Mouse (Mus musculus) mature B cell (primary cell): ENCODE data around the gene Hoxd9.

Experiments used
- in situ Hi-C: fragments of 300-500 bp; cut with MboI; formaldehyde crosslinking; loops from 2 replicates; pipeline ENCODE4 v1.14.3; 2019

Hoxd9 gene

DNA sequence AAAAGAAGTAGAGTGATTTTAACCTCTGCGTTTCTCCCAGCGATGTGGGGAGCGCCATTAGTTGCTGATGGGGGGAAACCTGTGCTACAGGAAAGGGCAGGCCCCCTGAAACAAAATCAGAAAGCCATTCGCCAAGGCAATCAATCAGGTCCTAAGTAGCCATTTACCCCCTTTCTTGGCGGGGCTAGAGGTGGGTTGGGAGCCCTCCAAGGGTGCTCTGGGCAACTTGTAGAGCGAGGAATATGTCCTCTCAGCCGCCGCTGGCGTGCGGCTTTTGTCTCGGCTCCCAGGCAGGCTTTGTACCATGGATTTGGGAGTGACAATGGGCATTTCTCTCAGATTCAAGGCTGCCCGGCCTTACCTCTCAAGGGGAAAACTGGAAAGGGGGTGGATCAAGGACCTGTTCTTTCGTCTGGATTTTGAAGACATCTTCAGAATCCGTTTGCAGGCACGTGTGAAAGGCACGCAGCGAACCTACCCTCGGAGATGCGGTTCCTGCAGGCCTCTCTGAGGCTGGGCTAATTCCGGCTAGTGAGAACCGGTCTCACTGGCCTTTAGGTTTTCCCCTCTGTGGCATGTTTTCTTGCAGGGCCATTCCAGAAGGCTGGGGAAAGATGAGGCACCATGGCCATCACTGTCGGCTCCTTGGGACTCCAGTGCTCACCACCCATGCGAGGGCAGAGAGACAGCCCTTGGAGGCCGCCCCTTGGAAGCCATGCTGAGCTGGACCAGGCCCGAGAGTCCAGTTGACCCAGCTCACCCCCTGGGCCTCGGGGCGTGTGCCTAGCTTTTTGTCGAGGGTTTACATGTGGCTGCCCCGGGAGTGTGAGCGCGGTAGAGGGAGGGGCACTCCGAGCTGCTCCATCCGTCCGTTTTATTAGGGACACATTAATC is 838 bp upstream of the Hoxd9 start:
- in situ Hi-C loops: no loop called here

DNA sequence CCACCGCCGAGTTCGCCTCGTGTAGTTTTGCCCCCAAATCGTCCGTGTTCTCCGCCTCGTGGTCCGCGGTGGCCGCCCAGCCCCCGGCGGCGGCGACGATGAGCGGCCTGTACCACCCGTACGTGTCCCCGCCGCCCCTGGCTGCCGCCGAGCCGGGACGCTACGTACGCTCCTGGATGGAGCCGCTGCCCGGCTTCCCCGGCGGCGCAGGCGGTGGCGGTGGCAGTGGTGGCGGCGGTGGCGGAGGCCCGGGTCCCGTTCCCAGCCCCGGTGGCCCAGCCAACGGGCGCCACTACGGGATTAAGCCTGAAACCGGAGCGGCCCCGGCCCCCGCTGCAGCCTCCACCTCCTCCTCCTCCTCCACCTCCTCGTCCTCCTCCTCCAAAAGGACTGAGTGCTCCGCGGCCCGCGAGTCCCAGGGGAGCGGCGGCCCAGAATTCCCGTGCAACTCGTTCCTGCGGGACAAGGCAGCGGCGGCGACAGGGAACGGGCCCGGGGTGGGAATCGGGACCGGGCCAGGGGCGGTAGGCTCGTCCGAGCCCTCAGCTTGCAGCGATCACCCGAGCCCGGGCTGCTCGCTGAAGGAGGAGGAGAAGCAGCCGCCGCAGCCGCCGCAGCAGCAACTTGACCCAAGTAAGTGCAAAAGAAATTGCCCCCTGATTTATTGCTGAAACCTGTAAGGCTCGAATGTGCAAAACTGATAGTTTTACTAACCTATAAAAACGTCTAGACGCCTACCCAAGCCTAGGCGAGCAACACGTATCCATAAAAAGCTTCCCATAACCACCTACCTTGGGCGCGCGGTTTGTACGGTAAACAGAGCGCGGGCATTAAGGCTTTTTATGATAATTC is 900 bp downstream of the Hoxd9 start:
- in situ Hi-C loops: no loop called here

DNA sequence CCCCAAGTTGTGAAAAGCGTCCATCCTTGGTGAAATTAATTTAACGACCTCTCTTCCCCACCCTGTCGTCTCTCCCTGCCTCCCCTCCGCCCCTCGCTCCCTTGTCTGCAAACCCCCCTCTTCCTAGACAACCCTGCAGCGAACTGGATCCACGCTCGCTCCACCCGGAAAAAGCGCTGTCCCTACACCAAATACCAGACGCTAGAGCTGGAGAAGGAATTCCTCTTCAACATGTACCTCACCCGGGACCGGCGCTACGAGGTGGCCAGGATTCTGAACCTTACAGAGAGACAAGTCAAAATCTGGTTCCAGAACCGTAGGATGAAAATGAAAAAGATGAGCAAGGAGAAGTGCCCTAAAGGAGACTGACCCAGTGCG is 1.5 kb downstream of the Hoxd9 start:
- in situ Hi-C loops: no loop called here

DNA sequence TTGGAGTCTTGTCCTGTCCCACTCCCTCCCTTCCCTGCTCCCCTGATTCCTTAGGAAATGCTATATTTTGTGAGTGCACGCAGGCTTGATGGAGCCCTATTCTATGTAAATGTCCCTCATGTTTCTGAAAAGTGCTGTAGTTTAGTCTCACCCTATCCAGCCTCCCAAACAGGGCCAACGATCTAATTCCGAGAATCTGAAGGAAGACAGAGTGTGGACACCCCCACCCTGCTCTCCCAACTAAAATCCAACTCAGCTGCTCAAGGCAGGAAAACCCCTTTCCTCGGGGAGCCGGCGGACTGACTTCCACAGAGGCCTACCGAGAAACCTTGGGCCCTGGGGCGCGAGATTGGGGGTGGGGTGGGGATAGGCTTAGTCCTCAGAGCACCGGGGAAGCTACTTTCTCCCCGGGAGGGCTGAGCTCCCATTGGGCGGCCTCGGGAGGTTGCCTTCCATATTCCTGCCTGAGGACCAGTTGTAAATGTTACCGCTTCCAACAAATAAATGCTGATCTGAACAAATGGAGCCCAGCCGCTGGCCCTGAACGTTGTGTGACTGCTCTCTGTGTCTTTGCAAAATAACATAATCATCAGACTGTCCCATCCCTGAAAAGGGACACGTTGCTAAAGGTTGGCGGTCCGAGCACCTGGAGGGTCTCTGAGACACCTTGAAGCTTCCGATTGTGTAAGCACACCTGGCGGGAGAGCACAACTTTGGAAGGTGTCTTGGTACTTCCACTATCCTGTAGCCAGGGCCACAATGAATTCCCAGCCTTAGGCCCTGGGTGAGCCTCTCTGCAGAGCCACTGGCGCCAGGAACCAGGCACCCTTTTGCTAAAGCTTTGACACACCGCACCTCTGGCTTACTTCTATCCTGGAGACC is 2.4 kb downstream of the Hoxd9 start:
- in situ Hi-C loops: loop anchor here (25.0 kb wide), 1 partner anchor 887 kb away; no protein-coding TSS in a partner anchor

- in situ Hi-C loops: loop anchor here (25.0 kb wide), 1 partner anchor 887 kb away; no protein-coding TSS in a partner anchor
Measured at GRCm38 (mm10) chr2:74700546-74701112, 3.1 kb downstream of the Hoxd9 start.

DNA sequence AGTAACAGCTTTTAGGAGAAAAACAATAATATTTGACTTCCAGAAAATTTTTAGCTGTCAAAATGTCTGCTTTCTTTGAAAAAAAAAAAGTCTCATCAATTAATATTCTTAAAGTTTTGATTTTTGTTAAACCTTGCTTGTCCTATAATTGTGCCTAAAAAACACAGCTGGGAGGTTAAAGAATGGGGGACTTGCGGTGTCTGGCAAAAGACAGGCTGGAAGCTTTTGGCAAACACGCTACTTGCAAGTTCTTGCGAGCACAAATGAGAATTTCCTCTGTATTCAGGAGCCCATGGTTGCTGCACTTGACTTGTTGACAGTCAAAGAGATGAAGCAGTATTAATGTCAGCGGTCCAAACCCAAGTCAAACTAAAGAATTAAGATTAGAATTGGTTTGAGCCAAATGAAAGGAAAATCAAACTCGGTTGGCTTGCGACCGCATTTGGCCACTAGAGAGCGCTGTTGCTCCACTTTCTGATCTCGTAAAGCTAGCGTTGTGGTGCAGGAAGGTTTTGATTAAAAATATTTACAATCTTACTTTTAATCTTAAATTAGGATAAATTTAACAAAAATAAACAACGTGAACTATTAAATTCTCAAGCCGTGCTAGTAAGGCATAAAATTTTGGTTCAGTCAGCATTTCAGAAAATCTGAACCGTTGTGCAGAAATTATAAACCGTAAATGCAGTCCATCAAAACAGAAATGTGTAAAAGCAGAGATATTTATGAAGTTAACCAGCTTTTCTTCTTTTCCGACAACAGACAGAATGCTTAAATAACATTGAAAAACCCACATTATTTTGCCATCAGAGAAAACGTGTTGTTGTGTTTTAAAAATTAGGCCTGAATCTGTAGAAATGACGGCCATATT is 4.7 kb downstream of the Hoxd9 start:
- in situ Hi-C loops: loop anchor here (25.0 kb wide), 1 partner anchor 885 kb away; no protein-coding TSS in a partner anchor

DNA sequence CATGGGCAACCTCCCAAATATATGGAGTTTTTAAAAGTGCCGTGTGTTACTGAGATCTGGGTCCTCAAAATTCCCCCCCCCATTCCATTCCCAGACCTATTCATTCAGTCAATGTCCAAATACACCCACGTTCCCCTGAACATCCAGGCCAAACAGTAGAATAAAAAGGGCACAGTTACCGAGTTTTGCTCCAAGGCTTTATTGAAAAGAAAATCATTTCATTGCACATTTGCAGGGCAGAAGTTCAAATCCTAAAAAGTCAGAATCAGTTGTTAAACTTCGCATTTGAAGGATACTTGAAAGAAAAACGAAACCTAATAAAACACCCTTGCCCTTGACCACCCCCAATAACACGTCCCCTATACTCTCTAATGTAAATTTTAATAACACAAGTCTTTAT is 5.3 kb downstream of the Hoxd9 start:
- in situ Hi-C loops: loop anchor here (25.0 kb wide), 1 partner anchor 884 kb away; no protein-coding TSS in a partner anchor

GRCm38 (mm10) chr2:74703317-74703716 is 5.8 kb downstream of the Hoxd9 start:
- in situ Hi-C loops: loop anchor here (25.0 kb wide), 1 partner anchor 884 kb away; no protein-coding TSS in a partner anchor

DNA sequence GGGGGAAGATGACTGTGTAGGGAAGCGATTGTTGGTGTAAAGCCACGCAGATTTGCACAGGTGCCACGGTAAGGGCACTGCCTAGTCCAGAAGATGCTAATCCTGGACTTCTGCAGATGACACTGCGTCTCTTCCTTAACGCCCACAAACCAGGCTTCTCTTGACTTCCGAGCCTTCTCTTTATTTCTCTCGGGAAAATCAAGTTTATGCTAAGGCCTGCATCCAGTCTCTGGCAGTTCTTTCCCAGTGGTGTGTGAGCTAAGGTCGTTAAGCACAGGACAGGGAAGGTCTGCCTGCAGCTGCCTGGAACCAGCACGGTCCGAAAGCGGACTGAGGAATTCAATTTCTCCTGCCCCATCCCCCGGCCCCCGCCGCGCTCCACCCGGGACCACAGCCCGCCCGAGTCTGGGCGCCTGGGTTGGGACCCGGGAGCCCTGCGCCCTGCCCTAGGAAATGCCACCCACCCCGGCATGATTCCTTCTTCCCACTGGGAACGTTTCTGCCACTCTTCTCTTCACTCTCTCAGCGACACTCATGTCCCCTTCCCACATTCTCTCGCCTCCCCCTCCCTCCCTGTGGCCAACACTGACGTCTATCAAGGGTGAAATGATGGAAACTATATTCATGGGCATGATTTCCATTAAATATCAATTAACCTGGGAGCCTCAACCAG is 6.3 kb downstream of the Hoxd9 start:
- in situ Hi-C loops: loop anchor here (25.0 kb wide), 1 partner anchor 883 kb away; no protein-coding TSS in a partner anchor

- in situ Hi-C loops: loop anchor here (25.0 kb wide), 1 partner anchor 883 kb away; no protein-coding TSS in a partner anchor
Measured at GRCm38 (mm10) chr2:74704393-74704998, 7.0 kb downstream of the Hoxd9 start, which contains the start of gene Hoxd8. TSS of gene Hoxd8 (plus strand) at chr2:74704615.

- in situ Hi-C loops: loop anchor here (25.0 kb wide), 1 partner anchor 882 kb away; no protein-coding TSS in a partner anchor
Measured at GRCm38 (mm10) chr2:74704999-74705466, 7.5 kb downstream of the Hoxd9 start.

- in situ Hi-C loops: loop anchor here (25.0 kb wide), 1 partner anchor 882 kb away; no protein-coding TSS in a partner anchor
Measured at GRCm38 (mm10) chr2:74705467-74706089, 8.1 kb downstream of the Hoxd9 start.

GRCm38 (mm10) chr2:74706393-74706960 is 8.9 kb downstream of the Hoxd9 start:
- in situ Hi-C loops: loop anchor here (25.0 kb wide), 1 partner anchor 881 kb away; no protein-coding TSS in a partner anchor

DNA sequence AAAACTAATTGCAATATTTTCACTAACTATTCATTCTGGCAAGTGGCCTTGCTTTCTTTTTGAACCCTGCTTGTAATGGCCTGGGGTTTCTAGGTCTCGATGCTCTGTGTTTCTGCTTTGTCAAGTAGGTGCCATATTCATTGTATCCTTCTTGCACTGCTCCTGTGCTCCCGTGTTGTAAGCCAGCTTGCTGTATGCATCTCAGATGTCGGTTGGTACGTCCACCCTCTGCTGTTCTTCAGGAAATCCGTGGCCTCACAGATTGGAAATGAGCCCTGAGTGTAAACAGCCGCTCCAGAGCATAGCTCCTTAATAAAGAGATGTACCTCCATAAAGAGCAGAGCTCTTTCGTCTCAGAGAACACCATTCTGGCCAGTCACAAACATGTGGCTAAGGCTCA is 10.1 kb downstream of the Hoxd9 start:
- in situ Hi-C loops: loop anchor here (25.0 kb wide), 1 partner anchor 880 kb away; no protein-coding TSS in a partner anchor

DNA sequence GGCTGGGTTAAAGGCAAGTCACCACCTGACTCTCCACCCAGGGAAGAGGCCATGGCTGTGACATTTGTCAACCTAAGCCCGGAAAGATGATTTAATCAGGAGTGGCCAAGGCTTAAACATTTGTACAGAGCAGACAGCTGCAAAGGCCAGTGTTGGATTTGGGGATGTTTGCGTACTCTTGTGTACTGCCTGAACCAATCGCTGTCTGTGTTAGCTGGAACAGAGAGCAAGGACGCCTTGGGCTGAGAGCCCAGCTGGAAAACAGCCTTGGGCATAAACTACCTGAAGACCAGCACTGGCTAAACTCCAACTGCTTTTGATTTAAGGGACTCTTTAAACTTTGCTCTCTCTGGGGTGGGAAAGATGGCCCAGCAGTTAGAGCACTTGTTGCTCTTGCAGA is 11.1 kb downstream of the Hoxd9 start:
- in situ Hi-C loops: loop anchor here (25.0 kb wide), 1 partner anchor 879 kb away; no protein-coding TSS in a partner anchor

- in situ Hi-C loops: loop anchor here (25.0 kb wide), 1 partner anchor 878 kb away; no protein-coding TSS in a partner anchor
Measured at GRCm38 (mm10) chr2:74709465-74710419, 12.2 kb downstream of the Hoxd9 start.
